Mouse (Mus musculus): ENCODE measurements around the gene Pigb.

The Pigb gene

GRCm38 (mm10) chr9:72996806-72997205 lies 43.4 kb downstream of the Pigb start:
- DNase-seq (ENCODE audit: low read depth in 2 of 2, low spot score in 2 of 2), result no peak

- no peak for DNase-seq (ENCODE audit: low read depth in 2 of 2, low spot score in 2 of 2)
Measured at GRCm38 (mm10) chr9:72996167-72996566, 44.0 kb downstream of the Pigb start.

DNA sequence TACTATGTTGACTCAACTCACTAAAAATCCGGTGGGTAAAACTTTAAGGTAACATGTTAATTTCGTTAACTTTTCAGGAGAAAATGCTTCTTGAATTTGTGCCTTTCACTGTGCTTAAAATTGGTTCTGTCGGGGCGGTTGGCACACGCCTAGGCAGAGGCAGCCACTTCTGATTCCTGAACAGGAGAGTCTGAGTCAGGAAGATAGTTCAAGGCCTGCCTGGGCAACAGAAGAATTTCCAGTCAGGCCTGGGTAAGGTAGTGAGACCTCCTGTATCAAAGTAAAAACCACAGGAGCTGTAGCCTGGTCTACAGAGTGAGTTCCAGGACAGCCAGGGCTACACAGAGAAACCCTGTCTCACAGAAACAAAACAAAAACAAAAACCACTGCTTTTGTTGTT lies 47.6 kb downstream of the Pigb start:
- no peak for DNase-seq (ENCODE audit: low read depth in 2 of 2, low spot score in 2 of 2)

GRCm38 (mm10) chr9:72991420-72991819 lies 48.8 kb downstream of the Pigb start:
- DNase-seq (ENCODE audit: low read depth in 2 of 2, low spot score in 2 of 2), result no peak

DNA sequence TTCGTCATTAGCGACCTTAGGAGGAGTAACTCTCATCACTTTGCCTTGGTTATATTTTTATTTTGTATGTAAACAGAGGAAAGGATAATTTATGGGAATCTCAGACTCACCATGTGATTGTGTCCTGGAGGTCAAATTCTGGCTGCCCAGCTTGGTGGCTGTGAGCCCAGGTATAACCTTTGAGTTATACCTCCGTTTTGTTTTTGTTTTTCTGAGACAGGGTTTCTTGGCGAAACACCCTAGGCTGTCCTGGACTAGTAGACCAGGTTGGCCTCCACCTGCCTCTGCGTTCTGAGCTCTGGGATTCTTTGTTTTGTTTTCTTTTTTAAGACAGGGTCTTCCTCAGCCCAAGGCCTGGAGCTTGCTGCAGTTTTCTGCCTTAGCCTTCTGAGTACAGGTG lies 51.5 kb downstream of the Pigb start:
- DNase-seq (ENCODE audit: low read depth in 2 of 2, low spot score in 2 of 2), result no peak

DNA sequence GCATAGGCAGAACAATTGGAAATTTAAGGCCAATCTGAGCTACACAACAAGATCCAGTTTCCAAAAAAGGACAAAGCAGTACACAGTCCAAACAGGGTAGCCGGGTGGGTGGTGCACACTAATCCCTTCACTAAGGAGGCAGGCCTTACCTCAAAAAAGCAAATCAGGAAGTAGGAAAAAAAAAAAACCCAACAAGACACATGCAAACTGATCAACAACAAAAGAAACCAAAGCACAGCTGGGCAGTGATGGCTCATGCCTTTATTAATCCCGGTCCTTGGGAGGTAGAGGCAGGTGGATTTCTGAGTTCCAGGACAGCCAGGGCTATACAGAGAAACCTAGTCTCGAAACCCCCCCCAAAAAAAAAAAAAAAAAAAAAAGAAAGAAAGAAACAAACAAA lies 52.5 kb downstream of the Pigb start:
- DNase-seq (ENCODE audit: low read depth in 2 of 2, low spot score in 2 of 2), result no peak

DNA sequence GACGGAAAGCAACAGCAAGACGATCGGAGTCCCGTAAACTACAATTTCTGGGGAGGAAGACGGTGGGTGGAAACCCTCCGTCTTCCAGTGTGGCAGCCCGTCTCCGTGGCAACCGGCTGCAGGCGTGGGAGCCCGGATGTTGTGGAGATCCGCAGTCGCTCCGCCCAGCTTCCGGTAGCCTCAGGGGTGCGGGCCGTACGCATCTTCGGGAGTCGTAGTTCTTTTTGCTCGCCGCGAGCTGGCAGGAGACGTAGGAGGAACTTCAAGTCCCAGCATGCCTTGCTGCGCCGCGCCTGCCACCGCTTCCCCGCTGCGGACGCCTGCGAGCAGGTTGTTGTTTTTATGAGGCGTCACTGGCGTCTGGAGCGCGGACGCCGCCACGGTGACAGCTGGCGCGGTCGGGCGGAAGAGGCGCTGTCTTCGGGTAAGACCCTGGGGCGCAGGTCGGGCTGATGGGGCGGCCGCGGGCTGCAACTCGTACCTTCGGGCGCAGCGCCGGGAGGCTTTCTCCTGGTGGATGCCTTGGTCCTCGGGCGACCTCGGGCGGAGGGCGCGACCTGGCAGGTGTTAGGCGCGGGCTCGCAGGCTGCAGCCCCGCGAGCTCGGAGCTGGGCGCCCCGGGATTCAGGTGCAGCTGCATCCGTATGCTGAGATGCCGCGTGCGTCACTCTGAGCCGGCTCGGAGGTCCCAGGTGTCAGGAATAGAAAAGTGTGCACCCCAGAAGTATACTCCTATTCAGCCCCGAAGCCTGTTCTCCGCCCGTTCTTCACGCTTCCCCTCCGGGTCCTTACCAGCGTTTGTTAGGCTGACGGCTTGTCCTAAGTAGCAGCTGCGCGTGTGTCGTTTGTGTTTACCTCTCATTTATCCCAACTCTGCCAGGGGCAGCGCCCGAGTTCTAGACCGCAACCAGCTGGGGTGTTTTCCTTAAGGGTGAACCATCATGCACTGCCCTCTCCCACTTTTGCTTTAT lies 54.6 kb downstream of the Pigb start, which contains the start of the genes Ccpg1os and Ccpg1:
Ccpg1os (minus strand) TSS at position 133 of the 971 bp plus-strand sequence.
Ccpg1 (plus strand) TSS at position 180 of the 971 bp plus-strand sequence.
- peak; percentile 95 to 97 for DNase-seq (ENCODE audit: low read depth in 2 of 2, low spot score in 2 of 2)

DNA sequence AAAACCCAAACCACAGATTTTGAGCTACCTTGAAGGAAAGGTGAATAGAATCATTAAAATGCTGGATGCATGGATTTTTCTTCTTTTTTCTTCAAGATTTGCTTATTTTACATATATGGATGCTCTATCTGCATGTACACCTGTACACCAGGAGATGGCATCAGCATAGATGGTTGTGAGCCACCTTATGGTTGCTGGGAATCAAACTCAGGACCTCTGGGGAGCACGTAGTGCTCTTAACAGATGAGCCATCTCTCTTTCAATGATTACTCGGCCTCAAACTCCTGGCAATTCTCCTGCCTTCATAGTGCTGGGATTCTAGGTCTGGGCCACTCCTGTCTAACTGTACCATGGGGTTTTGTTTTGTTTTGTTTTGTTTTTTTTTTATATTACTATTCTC lies 57.1 kb downstream of the Pigb start:
- peak in 1 of 2 experiments; percentile 12 for DNase-seq (ENCODE audit: low read depth in 2 of 2, low spot score in 2 of 2)

- DNase-seq (ENCODE audit: low read depth in 2 of 2, low spot score in 2 of 2), result no peak
Measured at GRCm38 (mm10) chr9:72975242-72975641, 64.9 kb downstream of the Pigb start.

- no peak for DNase-seq (ENCODE audit: low read depth in 2 of 2, low spot score in 2 of 2)
Measured at GRCm38 (mm10) chr9:72974734-72975133, 65.4 kb downstream of the Pigb start.

DNA sequence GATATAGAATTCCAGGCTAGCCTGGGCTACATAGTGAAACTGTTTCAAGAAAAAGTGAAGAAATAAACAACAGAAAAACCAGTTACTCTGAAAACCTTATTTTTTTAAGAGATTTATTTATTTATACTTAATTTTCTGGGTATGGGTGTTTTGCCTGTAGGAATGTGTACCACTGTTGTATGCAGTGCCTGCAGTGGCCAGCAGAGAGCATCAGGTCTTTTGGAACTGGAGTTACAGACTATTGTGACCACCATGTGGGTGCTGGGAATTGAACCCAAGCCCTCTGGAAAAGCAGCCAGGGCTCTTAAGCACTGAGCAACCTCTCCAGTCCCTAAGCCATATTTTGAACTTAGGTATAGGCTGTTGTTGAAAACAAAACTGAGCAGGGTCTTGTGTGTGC lies 67.2 kb downstream of the Pigb start:
- DNase-seq (ENCODE audit: low read depth in 2 of 2, low spot score in 2 of 2), result no peak

DNA sequence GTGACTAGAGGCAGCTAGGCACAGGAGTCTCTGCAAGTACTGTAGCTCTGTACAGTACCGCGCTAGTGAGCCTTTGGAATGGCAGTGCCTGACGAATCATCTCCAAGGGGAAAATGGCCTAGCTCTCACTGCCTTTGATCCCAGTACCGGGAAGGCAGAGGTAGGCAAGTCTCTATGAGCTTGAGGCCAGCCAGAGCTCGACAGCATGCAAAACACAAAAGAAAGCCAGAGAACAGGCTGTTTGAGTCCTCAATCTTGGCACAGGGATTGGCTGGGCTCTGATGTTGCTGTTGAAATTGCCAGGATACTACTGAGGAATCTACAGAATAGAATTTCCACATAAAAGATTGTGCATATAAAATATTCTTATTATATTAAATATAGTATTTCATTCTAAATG lies 67.7 kb downstream of the Pigb start:
- DNase-seq (ENCODE audit: low read depth in 2 of 2, low spot score in 2 of 2), result no peak

DNA sequence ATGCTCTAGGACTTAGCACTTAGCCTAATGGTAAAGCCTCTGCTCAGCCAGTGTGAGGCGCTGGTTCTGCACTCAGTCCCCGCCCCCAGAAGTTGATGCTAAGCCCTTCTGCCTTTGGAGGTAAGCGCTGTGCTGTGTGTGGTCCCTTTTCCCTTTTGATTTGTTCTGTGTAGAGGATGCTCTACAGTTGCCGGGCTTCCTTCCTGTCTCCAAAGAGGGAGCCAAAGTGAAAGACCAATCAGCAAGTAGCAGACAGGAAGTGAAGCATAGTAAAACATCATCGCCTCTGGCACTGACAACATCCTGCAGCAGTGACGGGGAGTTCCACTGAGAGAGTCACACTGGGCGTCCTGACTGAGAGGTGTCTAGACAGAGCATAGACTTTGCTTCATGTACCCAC lies 70.3 kb downstream of the Pigb start:
- peak; percentile 64 to 73 for DNase-seq (ENCODE audit: low read depth in 2 of 2, low spot score in 2 of 2)

- peak; percentile 68 to 71 for DNase-seq (ENCODE audit: low read depth in 2 of 2, low spot score in 2 of 2)
Measured at GRCm38 (mm10) chr9:72968349-72969061, 71.7 kb downstream of the Pigb start.

- peak; percentile 43 to 65 for DNase-seq (ENCODE audit: low read depth in 2 of 2, low spot score in 2 of 2)
Measured at GRCm38 (mm10) chr9:72961959-72962358, 78.2 kb downstream of the Pigb start.

GRCm38 (mm10) chr9:72961346-72961745 lies 78.8 kb downstream of the Pigb start:
- no peak for DNase-seq (ENCODE audit: low read depth in 2 of 2, low spot score in 2 of 2)

- peak; percentile 83 to 84 for DNase-seq (ENCODE audit: low read depth in 2 of 2, low spot score in 2 of 2)
Measured at GRCm38 (mm10) chr9:72958521-72959450, 81.4 kb downstream of the Pigb start, which contains the start of the genes Dyx1c1 and Gm44503. TSS of gene Dyx1c1 (plus strand) at chr9:72958785. TSS of gene Gm44503 (plus strand) at chr9:72958852.

All from CD8-positive naive resting alpha-beta T cell, adult 2 months (primary cell).